In the genomic region with DNA sequence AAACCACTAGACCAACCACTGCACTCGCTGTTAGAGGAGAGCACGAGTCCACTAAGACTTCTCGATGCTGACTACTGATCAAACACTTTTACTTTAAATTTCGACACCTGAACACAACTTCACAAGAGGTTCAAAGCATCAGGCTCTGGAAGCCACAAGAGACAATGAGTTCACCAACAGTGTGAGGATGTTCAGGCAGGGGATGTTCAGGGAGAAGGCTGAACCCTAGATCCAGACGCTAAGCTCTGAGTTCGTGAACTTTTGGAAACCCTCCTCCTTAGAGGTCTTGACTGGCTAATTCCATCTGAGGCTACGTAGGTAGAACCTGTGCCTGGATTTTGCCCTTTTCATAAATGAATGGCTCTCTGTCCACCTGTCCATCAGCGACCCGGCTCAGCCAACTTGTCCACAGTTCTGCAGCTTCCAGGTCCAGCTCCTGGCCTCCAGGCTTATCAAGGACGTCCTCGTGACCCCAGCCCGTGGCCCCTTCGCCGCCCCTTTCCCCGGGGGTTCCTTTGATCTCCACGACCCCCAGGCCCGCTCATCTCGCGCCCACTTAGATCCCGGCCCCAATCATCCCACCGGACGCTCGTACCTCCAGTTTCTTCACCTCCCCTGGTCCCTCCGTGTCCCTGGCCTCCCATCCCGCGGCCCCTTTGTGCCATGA, we compare ENCODE assay signal across 8 mouse cellular contexts. TPM values are rescaled to one million over a fixed set of nuclear protein-coding genes. Genes with fewer than 3 reads are reported as not detected.
DNase-seq lines count a peak whose midpoint lies in the region; ATAC-seq and TF ChIP-seq lines count a peak whose summit lies in the region.

No protein-coding gene starts in this region.

- TF ChIP-seq CTCF in spleen, adult 2 months (IDR thresholded peaks at IDR 0.05; ENCODE audit: extremely low read depth, insufficient read depth, insufficient read length, insufficient replicate concordance) = no peak

- H3K27ac ChIP-seq in spleen, adult 2 months (ENCODE audit: insufficient read depth, low read length) = peak overlapping the region; percentile 69
- H3K27ac ChIP-seq in forebrain, embryonic 16.5 days (ENCODE audit: low read length) = peak overlapping the region; percentile 94
- peak overlapping the region; percentile 93 for H3K27ac ChIP-seq in midbrain, embryonic 15.5 days

- no peaks in the 10 kb centered on the region for H3K27me3 ChIP-seq in spleen, adult 2 months (ENCODE audit: control insufficient read depth, insufficient read depth, low read length)
- H3K27me3 ChIP-seq in forebrain, embryonic 16.5 days (replicated peaks; ENCODE audit: control insufficient read depth, insufficient read depth, low read length) = no peaks in the 10 kb centered on the region
- H3K27me3 ChIP-seq in midbrain, embryonic 15.5 days (replicated peaks) = no peaks in the 10 kb centered on the region

- peak overlapping the region; percentile 68 for H3K4me2 ChIP-seq in forebrain, embryonic 16.5 days (ENCODE audit: low read length)
- peak overlapping the region; percentile 60 for H3K4me2 ChIP-seq in midbrain, embryonic 15.5 days

- ATAC-seq in forebrain, embryonic 16.5 days = no peak; the same call in 1 of the 2 replicates
- ATAC-seq in midbrain, embryonic 15.5 days (replicated peaks) = peak; percentile 61

- DNase-seq in adrenal gland, postnatal 25 days = peak; percentile 12
- no peak for DNase-seq in adrenal gland, adult 8-10 months
- DNase-seq in spleen, adult 2 months (ENCODE audit: low read depth in 1 of 2, low spot score in 2 of 2) = peak in 1 of 2 experiments; percentile 5
- no peak for DNase-seq in spleen, postnatal 4 days (ENCODE audit: low spot score in 2 of 2)
- peak; percentile 42 for DNase-seq in kidney, postnatal 10 days
- no peak for DNase-seq in layer of hippocampus, adult 8-10 months (ENCODE audit: low spot score in 2 of 2)

- TF ChIP-seq POLR2A in spleen, adult 2 months (IDR thresholded peaks at IDR 0.05; ENCODE audit: low read depth, low read length) = no peak

- peak overlapping the region; percentile 69 for H3K9ac ChIP-seq in forebrain, embryonic 16.5 days (replicated peaks; ENCODE audit: low read depth, low read length)
- H3K9ac ChIP-seq in midbrain, embryonic 15.5 days = peak overlapping the region; percentile 96

- H3K4me3 ChIP-seq in spleen, adult 2 months (ENCODE audit: extremely low read depth, insufficient read depth, insufficient read length) = peak overlapping the region; percentile 84
- peak overlapping the region; percentile 70 for H3K4me3 ChIP-seq in forebrain, embryonic 16.5 days (replicated peaks; ENCODE audit: low read length)
- H3K4me3 ChIP-seq in midbrain, embryonic 15.5 days = peak overlapping the region; percentile 75

- WGBS in spleen, adult 2 months = 2% methylated on average over 26 of the region's 26 CpGs
- WGBS in forebrain, embryonic 16.5 days = 4% methylated on average over 26 of the region's 26 CpGs
- 6% methylated on average over 26 of the region's 26 CpGs for WGBS in midbrain, embryonic 15.5 days

- H3K36me3 ChIP-seq in spleen, adult 2 months (ENCODE audit: control insufficient read depth, insufficient read depth, low read length) = peaks cover 15% of the 10 kb centered on the region
- H3K36me3 ChIP-seq in forebrain, embryonic 16.5 days (ENCODE audit: control insufficient read depth, insufficient read depth) = peaks cover 19% of the 10 kb centered on the region
- H3K36me3 ChIP-seq in midbrain, embryonic 15.5 days (replicated peaks) = peaks cover 14% of the 10 kb centered on the region

- H3K9me3 ChIP-seq in forebrain, embryonic 16.5 days (ENCODE audit: control insufficient read depth, low read length) = no peaks in the 10 kb centered on the region; the same call in 1 of the 2 replicates
- H3K9me3 ChIP-seq in midbrain, embryonic 15.5 days = no peaks in the 10 kb centered on the region

- H3K4me1 ChIP-seq in spleen, adult 2 months (ENCODE audit: control insufficient read depth, insufficient read depth, insufficient read length) = no peaks in the 10 kb centered on the region
- H3K4me1 ChIP-seq in forebrain, embryonic 16.5 days (replicated peaks; ENCODE audit: control insufficient read depth, insufficient read depth, low read length) = peaks cover 6% of the 10 kb centered on the region
- H3K4me1 ChIP-seq in midbrain, embryonic 15.5 days = peaks cover 12% of the 10 kb centered on the region

RNA-seq across cellular contexts. Expression of a gene that starts 0.8 kb away (rescaled TPM):
- 7.7 and 8.6 TPM in 2 replicates for total RNA-seq in adrenal gland, postnatal 25 days (2021)
- total RNA-seq in adrenal gland, adult 8-10 months (2022) = 10 to 100 TPM; 12.0 to 21.2 (median 16.3) TPM
- polyA plus RNA-seq in spleen, adult 2 months (2012; rRNA removed) = 4.2 and 6.6 TPM in 2 replicates
- polyA plus RNA-seq in forebrain, embryonic 16.5 days (2015; fragmentation: Nextera tagmentation; extraction: Ambion mirVana) = 25.9 and 29.3 TPM in 2 replicates
- polyA plus RNA-seq in midbrain, embryonic 15.5 days (2015; fragmentation: Nextera tagmentation; extraction: Ambion mirVana) = 31.1 and 36.0 TPM in 2 replicates
- 10 to 100 TPM in 2 of 4 experiments, 1 to 10 TPM in 2; 8.2 to 13.9 (median 10.1) TPM for total RNA-seq in layer of hippocampus, adult 8-10 months (2022)

Comparison
In these comparisons a context has a peak if more than half of its experiments do, and no peak if none do; other contexts are left out.
1. DNase-seq: peak in adrenal gland, postnatal 25 days (single experiment) and kidney, postnatal 10 days (single experiment); none in adrenal gland, adult 8-10 months (single experiment), spleen, postnatal 4 days (0 of 2) and layer of hippocampus, adult 8-10 months (0 of 2).
2. Peak in every context shown above with its lines, with median percentiles within 50 percentile points of each other: H3K27ac ChIP-seq and H3K4me3 ChIP-seq.